Mouse (Mus musculus) small intestine, adult 10 weeks (tissue): ENCODE results near the gene Ms4a1. TPM values are rescaled to one million over a fixed set of nuclear protein-coding genes. Genes with fewer than 3 reads are reported as not detected.

Experiments used
- polyA plus RNA-seq: library from polyadenylated mRNA; stranded (reverse); fragments of 350-450 nt; fragmentation: Illumina TruSeq; extraction: RNeasy Lipid Tissue Mini Kit (QIAGEN cat#74804); gene quantifications from one replicate; pipeline ENCODE4 v1.2.3, GENCODE M21; 2014; ENCODE audit warnings: low replicate concordance

The Ms4a1 gene
- 18.9 TPM for polyA plus RNA-seq

GRCm38 (mm10) chr19:11266052-11266845, at the start of gene Ms4a1:
Ms4a1 (minus strand) TSS chr19:11266241.

GRCm38 (mm10) chr19:11314354-11314753, 48.3 kb upstream of the Ms4a1 start, which contains the start of gene Ms4a14:
Ms4a14 (minus strand) TSS chr19:11314454.

GRCm38 (mm10) chr19:11283773-11284172, 17.7 kb upstream of the Ms4a1 start, which contains the start of gene Ms4a5:
Ms4a5 (minus strand) TSS chr19:11283873.

GRCm38 (mm10) chr19:11232348-11232747, 33.7 kb downstream of the Ms4a1 start, which contains the start of gene Ms4a12:
Ms4a12 (minus strand) TSS chr19:11232448.

Other genes with a start within 250 kb of the Ms4a1 start
- gene Ms4a18, start 248.2 kb downstream of the Ms4a1 start, polyA plus RNA-seq = 106 TPM
- 313 TPM for gene Ms4a8a, start 185.1 kb downstream of the Ms4a1 start, polyA plus RNA-seq
- gene 1700017D01Rik, start 135.4 kb downstream of the Ms4a1 start, polyA plus RNA-seq = not detected
- not detected for gene 1700025F22Rik, start 100.9 kb downstream of the Ms4a1 start, polyA plus RNA-seq
- not detected for gene Ms4a13, start 69.5 kb downstream of the Ms4a1 start, polyA plus RNA-seq
- 118 TPM for gene Ms4a12, start 33.8 kb downstream of the Ms4a1 start, polyA plus RNA-seq
- not detected for gene Ms4a5, start 17.6 kb upstream of the Ms4a1 start, polyA plus RNA-seq
- 5.7 TPM for gene Ms4a14, start 48.2 kb upstream of the Ms4a1 start, polyA plus RNA-seq
- 28.0 TPM for gene Ms4a7, start 69.9 kb upstream of the Ms4a1 start, polyA plus RNA-seq
- gene Ms4a4a, start 109.3 kb upstream of the Ms4a1 start, polyA plus RNA-seq = 18.4 TPM
- gene Ms4a4c, start 138.5 kb upstream of the Ms4a1 start, polyA plus RNA-seq = 5.5 TPM
- gene Ms4a4b, start 177.3 kb upstream of the Ms4a1 start, polyA plus RNA-seq = 8.9 TPM
- gene Ms4a6c, start 203.1 kb upstream of the Ms4a1 start, polyA plus RNA-seq = 45.5 TPM
- 4.4 TPM for gene Gm8369, start 219.7 kb upstream of the Ms4a1 start, polyA plus RNA-seq